Mouse (Mus musculus) heart, postnatal 0 days (tissue): ENCODE data around the gene Rars.

Experiments
- CTCF ChIP-seq: IDR thresholded peaks from 2 replicates; pipeline ENCODE4 v1.5.1; 2016; ENCODE audit warnings: antibody characterized with exemption, control low read depth, low read depth
- EP300 ChIP-seq: IDR thresholded peaks from 2 replicates; pipeline ENCODE4 v1.6.1; 2016; ENCODE audit warnings: antibody characterized with exemption, low read depth

- no peak for TF ChIP-seq CTCF
- no peak for TF ChIP-seq EP300
These were observed 49.8 kb downstream of the Rars start for GRCm38 (mm10) chr11:35784537-35784936.
